Mouse (Mus musculus) forebrain, embryonic 11.5 days (tissue): ENCODE data around the gene Gm45208. TPM values are rescaled to one million over a fixed set of nuclear protein-coding genes. Genes with fewer than 3 reads are reported as not detected.
A peak's percentile ranks its signal among the peaks of the same experiment; 100 is the strongest.

ENCODE experiments used
- ATAC-seq: fragments of 200-750 bp; cut with Nextera tagmentation; replicated peaks from 2 replicates; pipeline ENCODE4 v1.8.0; 2017; ENCODE audit warnings: moderate TSS enrichment; ENCODE audit not compliant: low FRiP score
- DNase-seq: peaks from one replicate; pipeline ENCODE4 v3.0.0-alpha.2; 2017; ENCODE audit warnings: low spot score
- H3K27ac ChIP-seq: fragments of 300-500 bp; sonication (generic); 2 replicates; pipeline ENCODE4 v1.5.1; 2014; ENCODE audit warnings: low read depth, low read length
- H3K27me3 ChIP-seq: fragments of 300-500 bp; sonication (generic); 2 replicates; pipeline ENCODE4 v1.6.1; 2014; ENCODE audit warnings: mild to moderate bottlenecking, low read length, mixed read lengths; ENCODE audit not compliant: control insufficient read depth, insufficient read depth
- H3K36me3 ChIP-seq: fragments of 300-500 bp; sonication (generic); 2 replicates; pipeline ENCODE4 v1.6.1; 2014; ENCODE audit warnings: mild to moderate bottlenecking, low read length, moderate library complexity, mixed read lengths; ENCODE audit not compliant: control insufficient read depth, insufficient read depth
- H3K4me1 ChIP-seq: fragments of 300-500 bp; sonication (generic); replicated peaks from 2 replicates; pipeline ENCODE4 v1.6.1; 2014; ENCODE audit warnings: low read length, mixed read lengths; ENCODE audit not compliant: control insufficient read depth, insufficient read depth
- H3K4me2 ChIP-seq: fragments of 300-500 bp; sonication (generic); 2 replicates; pipeline ENCODE4 v1.6.1; 2014; ENCODE audit warnings: low read depth, mild to moderate bottlenecking, low read length, moderate library complexity, mixed read lengths; ENCODE audit not compliant: severe bottlenecking
- H3K4me3 ChIP-seq: fragments of 300-500 bp; sonication (generic); 2 replicates; pipeline ENCODE4 v1.5.1; 2014; ENCODE audit warnings: low read depth, low read length
- H3K9ac ChIP-seq: fragments of 300-500 bp; sonication (generic); 2 replicates; pipeline ENCODE4 v1.6.1; 2014; ENCODE audit warnings: low read length
- H3K9me3 ChIP-seq: fragments of 300-500 bp; sonication (generic); 2 replicates; pipeline ENCODE4 v1.6.1; 2016; ENCODE audit warnings: low read length, mixed read lengths; ENCODE audit not compliant: control insufficient read depth
- WGBS: fragments of 180-500 bp; shearing (Covaris S2); extraction: QIAGEN DNeasy Blood & Tissue Kit; methylation state at CpG from one replicate; pipeline ENCODE4 v1.1.7; 2014; 5-methylcytosine and 5-hydroxymethylcytosine counted together
- polyA plus RNA-seq: library from polyadenylated mRNA; unstranded; fragments of >200 nt; fragmentation: Nextera tagmentation; extraction: Ambion mirVana; gene quantifications from 2 replicates; pipeline ENCODE4 v1.2.1, GENCODE M21; 2014

The Gm45208 gene
- polyA plus RNA-seq: 0.55 TPM in 1 of 2 replicates, not detected in the other

GRCm38 (mm10) chrX:7721514-7722281 lies at the start of gene Gm45208:
Gm45208 (plus strand) TSS chrX:7722245.
- WGBS: 23% methylated on average over 22 of the region's 22 CpGs
- no peaks in the 10 kb centered on the region for H3K9me3 ChIP-seq
- H3K27me3 ChIP-seq: no peaks in the 10 kb centered on the region
- H3K4me3 ChIP-seq: peak within 1 kb of the TSS; percentile 46
- no peaks in the 10 kb centered on the region for H3K4me1 ChIP-seq
- ATAC-seq (peak; percentile 82), DNase-seq (peak; percentile 72)
- H3K36me3 ChIP-seq: no peaks in the 10 kb centered on the region; the same call in 1 of the 2 replicates
- H3K9ac ChIP-seq: peak within 1 kb of the TSS; percentile 63
- H3K4me2 ChIP-seq: peak within 1 kb of the TSS; percentile 57
- peak within 1 kb of the TSS; percentile 79 for H3K27ac ChIP-seq

- no peak for ATAC-seq
- Histone ChIP-seq H3K4me2 (no peak overlapping the region), H3K9me3 (no peaks in the 10 kb centered on the region), H3K9ac (no peak overlapping the region), H3K4me3 (no peak overlapping the region), H3K36me3 (no peaks in the 10 kb centered on the region), H3K27ac (no peak overlapping the region), H3K4me1 (no peaks in the 10 kb centered on the region), H3K27me3 (no peaks in the 10 kb centered on the region)
- DNase-seq: no peak
- WGBS: 70% methylated on average over 6 of the region's 6 CpGs
These were observed 49.3 kb upstream of the Gm45208 start for GRCm38 (mm10) chrX:7672739-7673138.

GRCm38 (mm10) chrX:7673578-7674281 lies 48.3 kb upstream of the Gm45208 start:
- no peaks in the 10 kb centered on the region for H3K9me3 ChIP-seq
- H3K36me3 ChIP-seq: no peaks in the 10 kb centered on the region
- H3K4me1 ChIP-seq: no peaks in the 10 kb centered on the region
- H3K4me3 ChIP-seq: no peak overlapping the region
- no peak overlapping the region for H3K4me2 ChIP-seq
- H3K27ac ChIP-seq: no peak overlapping the region
- 33% methylated on average over 12 of the region's 12 CpGs for WGBS
- no peaks in the 10 kb centered on the region for H3K27me3 ChIP-seq
- ATAC-seq: no peak
- no peak overlapping the region for H3K9ac ChIP-seq
- DNase-seq: no peak

GRCm38 (mm10) chrX:7674284-7675000 lies 47.6 kb upstream of the Gm45208 start:
- Histone ChIP-seq H3K9ac (no peak overlapping the region), H3K27me3 (no peaks in the 10 kb centered on the region), H3K4me3 (no peak overlapping the region; the same call in 1 of the 2 replicates), H3K4me1 (no peaks in the 10 kb centered on the region), H3K27ac (no peak overlapping the region), H3K9me3 (no peaks in the 10 kb centered on the region), H3K36me3 (no peaks in the 10 kb centered on the region), H3K4me2 (peak overlapping the region; percentile 33; the same call in 1 of the 2 replicates)
- ATAC-seq (no peak), DNase-seq (no peak)
- WGBS: 30% methylated on average over 28 of the region's 28 CpGs

GRCm38 (mm10) chrX:7675001-7675380 lies 47.1 kb upstream of the Gm45208 start:
- no peak overlapping the region; the same call in 1 of the 2 replicates for H3K4me3 ChIP-seq
- no peak for DNase-seq
- H3K9me3 ChIP-seq: no peaks in the 10 kb centered on the region
- no peak for ATAC-seq
- H3K36me3 ChIP-seq: no peaks in the 10 kb centered on the region
- 39% methylated on average over 10 of the region's 10 CpGs for WGBS
- H3K4me1 ChIP-seq: no peaks in the 10 kb centered on the region
- H3K27ac ChIP-seq: no peak overlapping the region
- H3K9ac ChIP-seq: no peak overlapping the region
- peak overlapping the region; percentile 33; the same call in 1 of the 2 replicates for H3K4me2 ChIP-seq
- H3K27me3 ChIP-seq: no peaks in the 10 kb centered on the region

GRCm38 (mm10) chrX:7678986-7679385 lies 43.1 kb upstream of the Gm45208 start:
- WGBS: 38% methylated on average over 3 of the region's 3 CpGs
- no peak for DNase-seq
- ATAC-seq: no peak

GRCm38 (mm10) chrX:7679405-7680056 lies 42.5 kb upstream of the Gm45208 start:
- no peak overlapping the region for H3K27ac ChIP-seq
- no peak overlapping the region for H3K4me3 ChIP-seq
- 29% methylated on average over 27 of the region's 27 CpGs for WGBS
- ATAC-seq: peak; percentile 98
- DNase-seq: peak; percentile 93
- H3K9me3 ChIP-seq: no peaks in the 10 kb centered on the region
- no peaks in the 10 kb centered on the region for H3K4me1 ChIP-seq
- peak overlapping the region; percentile 48; the same call in 1 of the 2 replicates for H3K4me2 ChIP-seq
- H3K27me3 ChIP-seq: no peaks in the 10 kb centered on the region
- no peaks in the 10 kb centered on the region for H3K36me3 ChIP-seq
- peak overlapping the region; percentile 27; the same call in 1 of the 2 replicates for H3K9ac ChIP-seq

More at GRCm38 (mm10) chrX:7678986-7679385, 43.1 kb upstream of the Gm45208 start:
- no peaks in the 10 kb centered on the region for H3K9me3 ChIP-seq
- H3K36me3 ChIP-seq: no peaks in the 10 kb centered on the region
- no peak overlapping the region for H3K4me3 ChIP-seq
- H3K27me3 ChIP-seq: no peaks in the 10 kb centered on the region
- no peak overlapping the region for H3K4me2 ChIP-seq
- no peak overlapping the region for H3K27ac ChIP-seq
- H3K4me1 ChIP-seq: no peaks in the 10 kb centered on the region
- no peak overlapping the region for H3K9ac ChIP-seq

GRCm38 (mm10) chrX:7680057-7680412 lies 42.0 kb upstream of the Gm45208 start:
- Histone ChIP-seq H3K27me3 (no peaks in the 10 kb centered on the region), H3K4me1 (no peaks in the 10 kb centered on the region), H3K27ac (no peak overlapping the region), H3K9me3 (no peaks in the 10 kb centered on the region), H3K9ac (peak overlapping the region; percentile 27; the same call in 1 of the 2 replicates), H3K36me3 (no peaks in the 10 kb centered on the region), H3K4me2 (peak overlapping the region; percentile 48; the same call in 1 of the 2 replicates), H3K4me3 (no peak overlapping the region)
- ATAC-seq (no peak; the same call in 1 of the 2 replicates), DNase-seq (no peak)
- 24% methylated on average over 12 of the region's 12 CpGs for WGBS
